Mouse (Mus musculus) heart, embryonic 13.5 days (tissue): ENCODE results near the gene Rcan2. TPM values are rescaled to one million over a fixed set of nuclear protein-coding genes. Genes with fewer than 3 reads are reported as not detected.

Experiments
- ATAC-seq: fragments of 200-750 bp; cut with Nextera tagmentation; 2 replicates; pipeline ENCODE4 v1.8.0; 2017; ENCODE audit warnings: moderate TSS enrichment; ENCODE audit not compliant: insufficient number of reproducible peaks, low FRiP score, low TSS enrichment; ENCODE audit errors: extremely low read depth
- H3K27ac ChIP-seq: fragments of 300-500 bp; sonication (generic); replicated peaks from 2 replicates; pipeline ENCODE4 v1.5.1; 2015; ENCODE audit warnings: moderate library complexity, mild to moderate bottlenecking, inconsistent platforms
- H3K27me3 ChIP-seq: fragments of 300-500 bp; sonication (generic); replicated peaks from 2 replicates; pipeline ENCODE4 v1.6.1; 2015; ENCODE audit warnings: mild to moderate bottlenecking, inconsistent platforms
- H3K36me3 ChIP-seq: fragments of 300-500 bp; sonication (generic); 2 replicates; pipeline ENCODE4 v1.6.1; 2015; ENCODE audit warnings: mild to moderate bottlenecking, inconsistent platforms
- H3K4me1 ChIP-seq: fragments of 300-500 bp; sonication (generic); 2 replicates; pipeline ENCODE4 v1.6.1; 2015; ENCODE audit warnings: inconsistent platforms
- H3K4me2 ChIP-seq: fragments of 300-500 bp; sonication (generic); 2 replicates; pipeline ENCODE4 v1.6.1; 2015; ENCODE audit warnings: inconsistent platforms, mild to moderate bottlenecking, moderate library complexity
- H3K4me3 ChIP-seq: fragments of 300-500 bp; sonication (generic); 2 replicates; pipeline ENCODE4 v1.5.1; 2015; ENCODE audit warnings: moderate library complexity, mild to moderate bottlenecking, inconsistent platforms
- H3K9ac ChIP-seq: fragments of 300-500 bp; sonication (generic); 2 replicates; pipeline ENCODE4 v1.6.1; 2015; ENCODE audit warnings: inconsistent platforms, mild to moderate bottlenecking, moderate library complexity
- H3K9me3 ChIP-seq: fragments of 300-500 bp; sonication (generic); 2 replicates; pipeline ENCODE4 v1.6.1; 2016; ENCODE audit warnings: inconsistent platforms
- WGBS: fragments of 180-500 bp; shearing (Covaris S2); methylation state at CpG from one replicate; pipeline ENCODE4 v1.1.7; 2015; ENCODE audit warnings: mixed read lengths; 5-methylcytosine and 5-hydroxymethylcytosine counted together
- polyA plus RNA-seq: library from polyadenylated mRNA; unstranded; fragments of >200 nt; fragmentation: Nextera tagmentation; extraction: Ambion mirVana; gene quantifications from 2 replicates; pipeline ENCODE4 v1.2.1, GENCODE M21; 2015

Gene Rcan2
- polyA plus RNA-seq, 1 experiment from 2014 or later: 43.7 TPM

DNA sequence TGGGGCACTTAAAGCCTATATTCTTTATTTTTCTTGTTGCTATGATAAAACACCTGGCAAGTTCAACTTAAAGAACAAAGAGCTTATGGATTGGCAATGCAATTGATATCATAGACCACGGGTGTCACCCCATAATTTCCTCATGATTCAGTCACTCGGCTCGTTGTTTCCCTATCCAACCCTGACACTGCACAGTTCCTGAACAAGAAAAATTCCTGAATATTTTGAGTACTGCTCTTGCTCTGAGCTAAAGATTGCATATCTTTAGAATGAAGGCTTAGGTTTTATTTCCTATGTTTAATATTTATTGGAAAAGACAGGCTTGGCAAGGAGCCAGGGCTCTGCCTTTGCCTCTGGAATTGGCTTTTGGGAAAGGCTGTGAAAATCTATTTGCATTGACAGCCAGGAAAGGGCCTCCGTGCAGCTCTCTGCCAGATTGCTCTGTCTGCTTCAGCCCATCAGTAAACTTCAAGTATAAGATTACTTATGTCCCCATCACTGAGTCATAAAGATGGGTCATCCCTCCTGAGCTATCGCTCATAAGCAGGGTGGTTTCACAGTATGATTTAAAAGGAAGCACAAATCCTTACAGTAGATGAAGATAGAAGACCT, 188.3 kb downstream of the Rcan2 start:
- Histone ChIP-seq H3K9ac (no peak overlapping the region), H3K27ac (peak overlapping the region; percentile 45), H3K4me2 (no peak overlapping the region), H3K27me3 (no peaks in the 10 kb centered on the region), H3K9me3 (no peaks in the 10 kb centered on the region), H3K36me3 (no peaks in the 10 kb centered on the region), H3K4me1 (peaks cover 43% of the 10 kb centered on the region), H3K4me3 (no peak overlapping the region)
- 52% methylated on average over 5 of the region's 5 CpGs for WGBS
- no peak for ATAC-seq

DNA sequence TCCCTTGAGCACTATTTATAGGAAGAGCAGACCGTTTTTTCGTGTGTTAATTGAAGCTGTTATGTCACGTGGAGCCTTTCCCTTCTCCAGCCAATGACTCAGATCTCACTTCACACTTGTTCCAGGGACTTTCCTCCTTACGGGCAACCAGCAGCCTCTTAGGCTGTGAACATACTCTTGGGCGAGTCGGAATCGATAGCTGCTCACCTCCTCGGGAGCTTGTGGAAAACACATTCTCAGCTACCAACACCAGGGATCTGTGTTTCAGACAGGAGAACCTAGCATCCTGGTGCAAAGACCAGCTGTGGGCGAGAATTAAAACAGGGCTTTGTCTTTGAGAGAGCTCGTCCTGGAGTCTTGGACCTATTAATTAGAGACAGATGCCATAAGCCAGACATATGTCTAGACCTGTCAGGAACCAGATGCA, 189.8 kb downstream of the Rcan2 start:
- H3K4me1 ChIP-seq: peaks cover 43% of the 10 kb centered on the region

DNA sequence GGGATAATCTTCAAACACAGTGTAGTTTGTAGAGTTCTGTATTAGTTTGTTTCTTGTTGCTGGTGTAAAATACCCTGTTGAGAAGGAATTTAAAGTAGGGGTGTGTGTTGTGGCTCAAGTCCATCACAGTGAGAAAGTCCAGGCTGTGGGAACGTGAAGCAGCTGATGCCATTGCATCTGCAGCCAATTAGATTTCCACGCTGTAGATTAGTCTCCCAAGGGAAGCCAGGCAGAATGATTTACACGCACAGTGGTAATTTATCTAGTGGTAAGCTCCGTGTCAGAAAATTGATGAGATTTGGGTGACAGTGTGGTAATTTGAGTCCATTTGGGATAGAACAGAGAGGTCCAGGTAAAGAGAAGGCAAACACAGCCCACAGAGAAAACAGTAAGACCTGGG, 192.9 kb downstream of the Rcan2 start:
- peaks cover 3% of the 10 kb centered on the region; the same call in 1 of the 2 replicates for H3K9me3 ChIP-seq
- H3K4me2 ChIP-seq: no peak overlapping the region
- no peak overlapping the region for H3K4me3 ChIP-seq
- H3K27ac ChIP-seq: no peak overlapping the region
- 26% methylated on average over 4 of the region's 4 CpGs for WGBS
- no peak for ATAC-seq
- no peaks in the 10 kb centered on the region for H3K27me3 ChIP-seq
- H3K9ac ChIP-seq: no peak overlapping the region
- peaks cover 55% of the 10 kb centered on the region for H3K4me1 ChIP-seq
- H3K36me3 ChIP-seq: no peaks in the 10 kb centered on the region

More for the DNA sequence above, 189.8 kb downstream of the Rcan2 start:
- no peak overlapping the region for H3K4me3 ChIP-seq
- peaks cover 2% of the 10 kb centered on the region; the same call in 1 of the 2 replicates for H3K9me3 ChIP-seq
- H3K27ac ChIP-seq: peak overlapping the region; percentile 53; the same call in 1 of the 2 replicates
- no peak for ATAC-seq
- H3K36me3 ChIP-seq: no peaks in the 10 kb centered on the region
- WGBS: 47% methylated on average over 10 of the region's 10 CpGs
- H3K9ac ChIP-seq: no peak overlapping the region
- H3K27me3 ChIP-seq: no peaks in the 10 kb centered on the region
- H3K4me2 ChIP-seq: peak overlapping the region; percentile 34

DNA sequence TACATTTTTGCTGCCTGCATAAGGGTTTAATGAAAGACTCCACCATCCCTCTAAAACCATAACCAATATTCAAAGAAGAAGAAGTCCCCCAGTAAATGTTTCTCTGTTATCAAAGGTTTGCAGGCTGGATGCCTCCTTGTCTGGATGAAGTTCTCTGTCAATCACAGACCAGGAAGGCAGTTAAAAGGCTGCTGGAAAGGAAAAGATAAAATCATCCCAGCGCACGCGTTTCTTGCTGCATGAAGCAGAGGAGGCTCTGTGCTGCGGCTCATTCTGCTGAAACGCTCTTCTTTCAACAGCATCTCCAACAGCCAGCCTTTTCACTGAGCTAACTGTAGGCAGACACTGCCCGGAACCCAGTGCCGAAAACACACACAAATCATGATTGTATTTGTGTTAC, 196.4 kb downstream of the Rcan2 start:
- no peak overlapping the region for H3K9ac ChIP-seq
- H3K27ac ChIP-seq: peak overlapping the region; percentile 12; the same call in 1 of the 2 replicates
- H3K27me3 ChIP-seq: no peaks in the 10 kb centered on the region
- no peak overlapping the region for H3K4me3 ChIP-seq
- peaks cover 31% of the 10 kb centered on the region for H3K4me1 ChIP-seq
- 23% methylated on average over 7 of the region's 7 CpGs for WGBS
- H3K36me3 ChIP-seq: no peaks in the 10 kb centered on the region
- peaks cover 3% of the 10 kb centered on the region; the same call in 1 of the 2 replicates for H3K9me3 ChIP-seq
- peak overlapping the region; percentile 2; the same call in 1 of the 2 replicates for H3K4me2 ChIP-seq
- no peak for ATAC-seq

DNA sequence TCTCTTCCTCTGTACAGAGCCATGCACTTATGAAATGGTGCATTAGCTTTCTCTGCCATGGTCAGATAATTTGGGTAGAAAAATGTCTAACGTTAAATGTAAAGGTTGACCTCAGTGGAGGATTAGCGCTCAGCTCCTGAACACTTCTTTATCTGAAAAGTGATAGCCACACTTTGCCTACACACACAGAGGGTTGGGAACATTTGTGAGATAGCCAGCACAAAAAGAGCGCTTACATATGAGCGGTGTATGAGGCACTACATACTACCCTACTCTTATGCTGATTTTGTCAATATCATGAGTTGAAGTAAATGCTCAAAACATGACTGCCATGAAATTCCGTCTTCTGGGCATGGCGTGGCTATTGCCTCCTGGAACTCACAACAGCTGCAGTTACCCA, 196.9 kb downstream of the Rcan2 start:
- no peak for ATAC-seq
- peak overlapping the region; percentile 2; the same call in 1 of the 2 replicates for H3K4me2 ChIP-seq
- 67% methylated on average over 6 of the region's 6 CpGs for WGBS
- peaks cover 25% of the 10 kb centered on the region for H3K4me1 ChIP-seq
- H3K9ac ChIP-seq: no peak overlapping the region
- no peak overlapping the region for H3K4me3 ChIP-seq
- H3K36me3 ChIP-seq: no peaks in the 10 kb centered on the region
- H3K9me3 ChIP-seq: peaks cover 3% of the 10 kb centered on the region; the same call in 1 of the 2 replicates
- no peaks in the 10 kb centered on the region for H3K27me3 ChIP-seq
- H3K27ac ChIP-seq: no peak overlapping the region

DNA sequence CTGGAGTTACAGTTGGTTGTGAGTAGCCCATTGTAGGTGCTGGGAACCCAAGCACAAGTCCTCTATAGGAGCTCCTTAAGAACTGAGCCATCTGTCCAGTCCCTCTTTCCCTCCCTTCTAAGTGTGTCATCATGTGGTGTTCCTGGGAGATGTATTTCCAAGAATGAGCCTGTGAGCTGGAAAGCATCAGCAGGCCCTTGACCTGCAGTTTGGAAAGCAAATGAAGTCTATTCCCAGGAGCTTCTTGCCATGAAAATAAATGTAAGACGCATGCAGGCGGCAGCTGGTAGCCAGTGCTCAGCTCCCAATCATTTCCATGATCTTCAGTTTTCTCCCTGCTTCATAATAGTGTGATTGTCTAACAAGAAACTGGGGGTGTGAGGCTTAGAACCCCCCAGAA, 203.2 kb downstream of the Rcan2 start:
- Histone ChIP-seq H3K4me2 (no peak overlapping the region), H3K4me3 (no peak overlapping the region), H3K27me3 (no peaks in the 10 kb centered on the region), H3K4me1 (peaks cover 5% of the 10 kb centered on the region; the same call in 1 of the 2 replicates), H3K9ac (no peak overlapping the region), H3K36me3 (no peaks in the 10 kb centered on the region), H3K9me3 (no peaks in the 10 kb centered on the region), H3K27ac (no peak overlapping the region)
- no peak for ATAC-seq
- 85% methylated on average over 2 of the region's 2 CpGs for WGBS

DNA sequence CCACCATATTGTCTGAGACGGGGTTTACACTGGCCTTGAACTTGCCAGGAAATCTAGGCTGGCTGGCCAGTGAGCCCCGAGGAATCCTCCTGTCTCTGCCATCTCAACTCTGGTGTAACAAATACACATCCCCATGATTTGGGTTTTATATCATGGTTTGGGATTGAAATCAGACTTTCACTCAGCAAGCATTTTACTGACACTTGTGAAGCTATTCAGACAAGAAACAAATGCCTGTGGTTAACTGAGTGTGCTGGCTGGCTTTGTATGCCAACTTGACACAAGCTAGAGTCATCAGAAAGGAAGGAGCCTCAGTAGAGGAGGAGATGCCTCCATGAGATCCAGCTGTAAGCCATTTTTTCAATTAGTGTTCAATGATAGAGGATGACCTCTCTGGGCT, 206.3 kb downstream of the Rcan2 start:
- H3K9me3 ChIP-seq: no peaks in the 10 kb centered on the region
- H3K27me3 ChIP-seq: no peaks in the 10 kb centered on the region
- no peak overlapping the region for H3K9ac ChIP-seq
- WGBS: 83% methylated on average over 2 of the region's 2 CpGs
- no peak for ATAC-seq
- H3K4me3 ChIP-seq: no peak overlapping the region
- H3K27ac ChIP-seq: no peak overlapping the region
- peaks cover 12% of the 10 kb centered on the region for H3K4me1 ChIP-seq
- no peaks in the 10 kb centered on the region for H3K36me3 ChIP-seq
- no peak overlapping the region for H3K4me2 ChIP-seq

DNA sequence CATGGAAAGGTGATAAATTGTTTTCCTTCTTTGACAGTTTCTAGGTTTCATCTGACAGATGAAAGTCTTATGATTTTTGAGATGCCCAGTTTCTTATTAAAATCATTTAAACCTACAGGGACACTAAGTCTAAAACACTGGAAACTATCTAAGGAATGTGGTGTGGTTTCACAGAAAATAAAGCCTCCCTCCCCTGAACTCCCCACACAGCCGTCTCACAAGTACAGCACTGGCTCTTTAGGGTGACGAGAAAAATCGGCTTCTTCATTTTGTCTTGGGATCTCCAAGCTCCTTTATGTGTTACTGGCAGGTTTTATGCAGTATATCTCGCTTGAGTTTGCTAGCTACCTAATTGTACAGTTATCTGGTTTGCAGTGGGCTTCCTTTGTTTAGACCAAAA, 210.8 kb downstream of the Rcan2 start:
- peaks cover 7% of the 10 kb centered on the region for H3K4me1 ChIP-seq
- 50% methylated on average over 4 of the region's 4 CpGs for WGBS
- no peak overlapping the region for H3K27ac ChIP-seq
- no peaks in the 10 kb centered on the region for H3K27me3 ChIP-seq
- no peak overlapping the region for H3K9ac ChIP-seq
- H3K4me3 ChIP-seq: no peak overlapping the region
- no peaks in the 10 kb centered on the region for H3K9me3 ChIP-seq
- no peak overlapping the region for H3K4me2 ChIP-seq
- no peaks in the 10 kb centered on the region for H3K36me3 ChIP-seq
- ATAC-seq: no peak

DNA sequence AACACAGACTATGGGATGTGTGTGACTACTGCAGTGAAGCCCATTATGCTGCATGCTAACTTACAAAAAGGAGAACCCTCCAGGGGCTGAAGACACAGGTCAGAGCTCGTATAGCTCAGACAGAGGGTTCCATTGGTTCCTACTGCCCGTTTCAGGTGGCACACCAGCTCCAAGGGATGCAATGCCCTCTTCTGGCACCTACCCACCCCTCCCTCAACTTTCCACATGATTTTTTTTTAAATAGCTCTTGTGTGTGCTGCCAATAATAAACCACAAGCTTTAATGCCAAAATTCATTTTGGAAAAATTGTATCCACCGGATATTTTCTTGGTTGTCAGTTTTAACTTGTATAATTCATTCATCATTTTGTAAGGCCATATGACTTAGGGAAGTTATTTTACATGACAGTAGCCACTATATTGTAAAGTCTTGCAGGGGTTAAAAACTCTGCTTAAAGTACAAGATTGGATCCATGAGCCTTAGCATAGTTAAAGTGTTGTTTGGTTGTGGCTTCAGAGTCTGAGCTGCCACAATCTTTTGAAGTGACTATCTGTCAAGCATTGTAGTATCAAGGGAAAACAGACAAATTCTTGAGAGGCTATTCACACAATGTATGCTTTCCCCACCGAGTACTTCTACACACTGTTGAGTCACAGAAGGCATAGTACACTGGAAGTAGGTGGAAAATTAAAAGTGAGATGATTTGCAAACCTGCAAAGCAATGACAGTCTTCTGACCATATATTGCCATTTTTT, 212.8 kb downstream of the Rcan2 start:
- peaks cover 9% of the 10 kb centered on the region for H3K36me3 ChIP-seq
- no peak for ATAC-seq
- WGBS: 73% methylated on average over 4 of the region's 4 CpGs
- no peak overlapping the region for H3K27ac ChIP-seq
- H3K9ac ChIP-seq: no peak overlapping the region
- no peak overlapping the region for H3K4me3 ChIP-seq
- H3K27me3 ChIP-seq: no peaks in the 10 kb centered on the region
- H3K9me3 ChIP-seq: no peaks in the 10 kb centered on the region
- H3K4me1 ChIP-seq: peaks cover 7% of the 10 kb centered on the region
- H3K4me2 ChIP-seq: no peak overlapping the region

DNA sequence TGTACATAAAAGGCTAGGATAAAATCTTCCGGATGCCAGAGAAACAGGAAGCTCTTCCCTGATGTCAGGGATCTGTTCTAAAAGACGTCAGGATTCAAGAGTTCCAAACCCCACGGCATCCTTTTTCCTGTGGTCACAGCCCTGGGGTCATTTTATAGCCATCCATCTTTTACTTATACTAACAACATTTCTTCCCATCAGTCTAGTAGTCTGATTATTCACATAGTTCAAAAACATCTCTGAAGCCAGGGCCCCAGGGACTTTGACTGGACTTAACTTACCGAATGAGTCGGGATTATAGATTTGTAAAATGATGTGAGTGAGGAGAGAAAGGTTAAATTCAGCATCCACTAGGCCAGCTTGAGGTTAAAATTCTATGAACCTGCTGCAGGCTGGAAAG, 215.2 kb downstream of the Rcan2 start:
- Histone ChIP-seq H3K36me3 (peaks cover 9% of the 10 kb centered on the region), H3K9me3 (no peaks in the 10 kb centered on the region), H3K27me3 (no peaks in the 10 kb centered on the region), H3K4me1 (peaks cover 17% of the 10 kb centered on the region), H3K9ac (no peak overlapping the region), H3K4me3 (no peak overlapping the region), H3K4me2 (no peak overlapping the region), H3K27ac (no peak overlapping the region)
- WGBS: 65% methylated on average over 5 of the region's 5 CpGs
- ATAC-seq: no peak

DNA sequence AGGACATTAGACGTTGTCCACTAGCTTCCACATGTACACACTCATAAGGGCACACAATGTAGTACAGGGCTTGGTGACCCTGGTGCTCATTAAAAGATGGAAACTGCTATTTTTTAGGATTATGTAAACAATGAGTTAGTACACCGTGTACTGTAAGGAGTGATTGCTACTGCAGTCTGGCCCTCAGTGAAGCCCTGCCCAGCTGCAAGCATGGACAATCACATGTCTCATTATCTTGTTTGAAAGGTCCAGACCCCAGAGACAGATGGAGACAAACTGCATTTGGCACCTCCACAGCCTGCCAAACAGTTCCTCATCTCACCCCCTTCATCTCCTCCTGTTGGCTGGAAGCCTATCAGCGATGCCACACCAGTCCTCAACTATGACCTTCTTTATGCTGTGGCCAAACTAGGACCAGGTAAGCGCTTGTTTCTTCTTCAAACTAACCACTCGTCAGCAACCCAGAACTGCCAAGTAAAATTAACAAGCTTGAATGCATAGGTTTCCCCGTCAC, 219.6 kb downstream of the Rcan2 start:
- peaks cover 9% of the 10 kb centered on the region for H3K36me3 ChIP-seq
- peaks cover 15% of the 10 kb centered on the region for H3K4me1 ChIP-seq
- no peak overlapping the region for H3K4me2 ChIP-seq
- no peak for ATAC-seq
- H3K9me3 ChIP-seq: no peaks in the 10 kb centered on the region
- WGBS: 56% methylated on average over 6 of the region's 6 CpGs
- H3K27ac ChIP-seq: peak overlapping the region; percentile 48
- no peaks in the 10 kb centered on the region for H3K27me3 ChIP-seq
- no peak overlapping the region for H3K9ac ChIP-seq
- H3K4me3 ChIP-seq: no peak overlapping the region
